Mouse (Mus musculus): ENCODE data around the gene Cacna1d. TPM values are rescaled to one million over a fixed set of nuclear protein-coding genes. Genes with fewer than 3 reads are reported as not detected.

Cacna1d gene
- total RNA-seq, 1 experiment from 2014 or later = 5.0 TPM

DNA sequence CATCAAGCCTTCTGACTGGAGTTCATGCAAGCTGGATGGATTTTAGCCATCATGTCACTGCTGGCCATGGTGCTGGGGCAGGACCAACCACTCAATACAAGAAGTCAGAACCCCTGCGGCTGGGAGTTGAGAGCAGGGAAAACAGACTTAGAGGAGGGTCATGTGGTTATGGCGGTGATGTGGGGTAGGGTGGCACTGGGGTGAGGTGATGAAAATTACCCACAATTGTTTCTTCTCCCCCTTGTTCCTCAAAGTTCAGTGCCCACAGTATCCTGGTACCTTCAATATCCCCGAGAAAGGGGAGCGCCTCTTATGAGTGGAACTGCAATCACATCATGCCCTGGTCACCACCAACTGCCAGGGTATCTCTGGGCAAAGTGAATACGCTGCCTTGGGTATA lies 239.9 kb downstream of the Cacna1d start:
- no peak for ATAC-seq (replicated peaks; ENCODE audit: insufficient number of reproducible peaks, low FRiP score, low TSS enrichment, poor library complexity, severe bottlenecking)

DNA sequence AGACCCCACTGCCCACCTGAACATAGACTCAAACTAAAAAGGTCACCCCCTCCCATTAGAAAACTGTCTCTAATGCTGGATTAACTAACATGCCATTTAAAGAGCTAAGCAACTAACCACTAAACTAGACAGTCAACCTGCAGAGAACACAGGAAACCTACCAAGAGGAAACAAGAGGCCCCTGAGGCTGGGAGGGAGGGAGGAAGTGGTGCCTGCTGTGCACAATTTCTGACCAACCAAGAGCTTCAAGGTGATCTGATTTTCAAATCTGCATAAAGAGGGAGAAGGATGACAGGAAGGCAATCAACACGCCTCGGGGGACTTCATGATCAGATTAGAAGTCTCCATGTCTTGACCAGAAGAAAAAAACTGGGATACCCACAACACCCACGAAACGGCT lies 241.7 kb downstream of the Cacna1d start:
- ATAC-seq (replicated peaks; ENCODE audit: insufficient number of reproducible peaks, low FRiP score, low TSS enrichment, poor library complexity, severe bottlenecking) = no peak

DNA sequence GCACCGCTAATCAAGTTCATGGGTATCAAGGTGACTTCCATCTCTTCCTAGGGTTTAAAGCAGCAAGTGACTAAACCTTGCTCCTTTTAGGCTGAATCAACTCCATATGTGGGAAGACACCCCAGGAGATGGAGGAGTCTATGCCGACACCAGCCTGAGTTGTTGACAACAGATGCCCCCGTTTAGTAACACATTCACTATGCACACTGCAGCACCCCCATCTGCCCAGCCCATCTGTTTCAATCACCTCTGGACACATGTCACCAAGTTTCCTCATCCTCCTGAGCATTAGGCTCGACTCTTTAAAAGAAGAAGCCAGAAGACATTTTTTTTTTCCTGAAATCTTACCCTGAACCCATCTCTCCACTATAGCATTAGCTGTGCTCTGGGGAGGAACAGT lies 242.4 kb downstream of the Cacna1d start:
- ATAC-seq (replicated peaks; ENCODE audit: insufficient number of reproducible peaks, low FRiP score, low TSS enrichment, poor library complexity, severe bottlenecking) = no peak

DNA sequence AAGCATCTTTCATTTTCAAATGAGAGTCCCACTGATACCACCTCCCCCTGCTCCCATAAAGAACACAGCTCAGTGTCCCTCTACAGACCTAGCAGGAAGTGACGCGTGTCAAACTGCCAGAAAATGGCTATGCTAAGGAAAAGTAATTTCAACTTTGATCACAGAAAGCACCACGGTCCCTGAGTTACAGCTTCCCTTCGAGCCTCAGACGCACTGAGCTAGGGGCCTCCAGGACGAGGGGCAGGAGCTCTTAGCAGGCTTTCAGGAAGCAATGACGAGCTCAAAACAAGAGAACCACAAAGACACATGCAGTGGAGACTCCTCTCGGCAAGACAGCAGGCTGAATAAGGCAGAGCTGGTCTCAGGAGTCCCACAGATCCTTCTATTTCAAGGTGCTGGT lies 243.1 kb downstream of the Cacna1d start:
- ATAC-seq (replicated peaks; ENCODE audit: insufficient number of reproducible peaks, low FRiP score, low TSS enrichment, poor library complexity, severe bottlenecking) = no peak

GRCm38 (mm10) chr14:30247606-30248005 lies 243.6 kb downstream of the Cacna1d start:
- no peak for ATAC-seq (replicated peaks; ENCODE audit: insufficient number of reproducible peaks, low FRiP score, low TSS enrichment, poor library complexity, severe bottlenecking)

DNA sequence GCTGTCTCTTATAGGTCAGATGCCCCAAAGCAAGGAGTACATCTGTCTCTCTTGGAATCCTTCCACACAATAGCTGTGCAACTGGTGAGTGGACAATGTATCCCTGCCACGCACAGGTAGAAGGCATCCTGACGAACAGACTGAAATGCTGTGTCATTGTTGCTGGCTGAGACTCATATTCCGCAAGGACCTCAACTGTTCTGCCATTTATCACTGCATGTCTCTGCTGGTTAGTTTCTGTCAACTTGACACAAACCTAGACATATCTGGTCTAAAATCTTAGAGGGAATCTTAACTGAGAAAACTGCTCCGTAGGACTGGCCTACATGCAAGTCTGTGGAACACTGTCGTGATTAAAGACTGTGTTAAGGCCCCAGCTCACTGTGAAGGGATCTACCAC lies 246.5 kb downstream of the Cacna1d start:
- no peak for ATAC-seq (replicated peaks; ENCODE audit: insufficient number of reproducible peaks, low FRiP score, low TSS enrichment, poor library complexity, severe bottlenecking)

- ATAC-seq (replicated peaks; ENCODE audit: insufficient number of reproducible peaks, low FRiP score, low TSS enrichment, poor library complexity, severe bottlenecking) = no peak
Observed at GRCm38 (mm10) chr14:30242818-30243205, 248.4 kb downstream of the Cacna1d start.

DNA sequence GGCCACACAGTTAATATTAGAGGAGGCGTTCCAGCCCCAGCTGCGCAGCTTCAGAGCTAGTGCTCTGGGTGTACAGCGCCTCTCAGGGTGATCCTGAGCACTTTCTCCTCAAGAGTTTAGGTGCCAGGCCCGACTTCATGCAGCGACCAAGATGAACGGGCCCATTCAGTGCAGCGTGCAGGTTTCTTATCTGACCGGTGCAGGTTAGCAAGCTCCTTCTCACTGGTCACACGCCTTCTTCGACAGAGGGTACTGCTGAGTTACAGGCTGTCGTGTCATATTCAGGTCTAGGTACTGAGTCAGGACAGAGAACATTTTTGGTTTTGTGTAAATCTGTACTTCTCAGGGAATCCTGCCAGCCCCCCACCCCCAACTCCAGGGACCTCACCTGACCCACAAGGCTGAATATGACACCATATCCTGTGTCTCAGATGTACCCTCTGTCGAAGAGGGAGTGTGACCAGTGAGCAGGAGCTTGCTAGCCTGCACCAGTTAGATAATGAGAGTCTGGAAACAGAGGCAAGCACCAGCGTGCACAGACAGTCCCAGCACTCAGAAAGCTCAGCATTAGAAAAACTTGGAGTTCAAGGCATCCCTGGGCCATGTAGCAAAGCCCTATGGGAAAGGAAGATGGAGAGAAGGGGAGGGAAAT lies 249.0 kb downstream of the Cacna1d start:
- ATAC-seq (replicated peaks; ENCODE audit: insufficient number of reproducible peaks, low FRiP score, low TSS enrichment, poor library complexity, severe bottlenecking) = no peak

GRCm38 (mm10) chr14:30240916-30241515 lies 250.2 kb downstream of the Cacna1d start:
- ATAC-seq (replicated peaks; ENCODE audit: insufficient number of reproducible peaks, low FRiP score, low TSS enrichment, poor library complexity, severe bottlenecking) = no peak

DNA sequence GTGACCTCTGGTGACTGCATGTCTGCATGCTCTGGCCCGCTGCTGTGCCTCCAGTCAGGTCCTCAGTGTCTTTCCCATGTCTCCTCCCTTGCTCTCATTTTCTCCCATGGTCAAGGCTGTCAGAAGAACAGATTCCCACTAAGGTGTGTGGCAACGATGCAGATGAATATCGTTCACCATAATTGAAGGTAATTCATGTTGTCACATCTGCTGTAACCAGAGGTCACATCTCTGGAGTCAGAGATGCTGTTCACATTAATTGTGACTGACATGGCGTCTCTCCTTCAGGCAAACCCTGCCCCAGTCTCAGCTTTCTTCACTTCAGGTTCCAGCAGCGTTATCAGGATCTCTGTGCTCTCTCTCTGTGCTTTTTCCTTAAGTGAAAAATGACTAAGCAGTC lies 252.4 kb downstream of the Cacna1d start:
- no peak for ATAC-seq (replicated peaks; ENCODE audit: insufficient number of reproducible peaks, low FRiP score, low TSS enrichment, poor library complexity, severe bottlenecking)

DNA sequence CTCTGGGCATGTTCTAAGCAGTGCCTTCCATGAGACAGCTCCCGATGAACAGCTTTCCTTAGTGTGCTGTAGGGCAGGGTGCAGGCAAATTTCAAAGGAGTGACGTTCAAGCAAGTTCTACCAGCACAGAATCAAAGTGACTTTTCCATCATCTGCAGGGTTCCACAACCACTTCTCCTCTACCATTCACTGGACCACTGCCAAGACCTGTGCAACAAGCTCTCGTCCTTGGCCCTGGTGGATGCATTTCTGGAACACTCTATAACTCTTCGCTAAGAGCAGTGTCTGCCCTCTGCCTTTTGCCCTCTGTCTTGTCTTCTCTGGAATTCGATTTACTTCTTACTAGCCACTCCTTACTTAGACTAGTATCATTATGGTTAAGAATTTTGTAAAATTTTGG lies 266.1 kb downstream of the Cacna1d start:
- ATAC-seq (replicated peaks; ENCODE audit: insufficient number of reproducible peaks, low FRiP score, low TSS enrichment, poor library complexity, severe bottlenecking) = no peak

GRCm38 (mm10) chr14:30222101-30222500 lies 269.2 kb downstream of the Cacna1d start:
- no peak for ATAC-seq (replicated peaks; ENCODE audit: insufficient number of reproducible peaks, low FRiP score, low TSS enrichment, poor library complexity, severe bottlenecking)

DNA sequence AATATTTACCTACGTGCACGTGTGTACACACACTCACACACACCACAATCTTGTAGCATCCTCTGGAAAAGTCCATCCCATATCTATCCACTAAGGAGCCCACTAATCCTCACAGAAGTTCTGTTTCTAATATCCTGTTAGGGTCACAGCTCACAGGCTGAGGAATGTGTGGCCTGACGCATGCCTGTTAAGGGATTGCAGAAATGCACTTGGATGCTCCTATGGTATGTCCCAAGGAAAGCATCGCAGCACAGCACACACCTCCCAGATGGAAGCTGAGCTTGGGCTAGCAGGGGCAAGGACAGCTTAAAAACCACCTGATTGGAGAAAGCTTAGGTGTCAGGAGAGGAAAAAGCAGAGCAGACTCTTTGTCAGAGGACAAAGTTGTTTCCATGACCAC lies 271.4 kb downstream of the Cacna1d start:
- no peak for ATAC-seq (replicated peaks; ENCODE audit: insufficient number of reproducible peaks, low FRiP score, low TSS enrichment, poor library complexity, severe bottlenecking)

- ATAC-seq (replicated peaks; ENCODE audit: insufficient number of reproducible peaks, low FRiP score, low TSS enrichment, poor library complexity, severe bottlenecking) = no peak
Observed at GRCm38 (mm10) chr14:30218114-30218513, 273.1 kb downstream of the Cacna1d start.

DNA sequence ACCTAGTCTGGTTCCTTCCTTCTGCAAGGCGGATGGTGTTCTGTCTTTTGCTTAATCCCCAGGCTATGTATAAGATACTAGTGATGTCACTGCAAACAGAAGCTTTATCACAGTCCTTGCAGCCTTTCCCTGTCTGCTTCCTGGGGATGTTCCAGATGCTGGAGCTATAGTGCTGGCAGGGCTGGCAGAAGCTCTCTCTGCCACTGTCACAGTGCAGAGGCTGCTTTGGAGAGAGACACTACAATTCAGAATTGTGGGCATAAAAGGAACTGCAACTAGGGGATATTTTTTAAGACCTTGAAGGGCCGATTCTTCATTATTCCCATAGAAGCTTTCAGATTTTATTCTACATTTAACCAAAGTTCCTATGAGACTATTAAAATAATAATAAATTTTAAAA lies 274.1 kb downstream of the Cacna1d start:
- ATAC-seq (replicated peaks; ENCODE audit: insufficient number of reproducible peaks, low FRiP score, low TSS enrichment, poor library complexity, severe bottlenecking) = no peak

- ATAC-seq (replicated peaks; ENCODE audit: insufficient number of reproducible peaks, low FRiP score, low TSS enrichment, poor library complexity, severe bottlenecking) = no peak
Observed at GRCm38 (mm10) chr14:30208156-30208555, 283.1 kb downstream of the Cacna1d start.

- no peak for ATAC-seq (replicated peaks; ENCODE audit: insufficient number of reproducible peaks, low FRiP score, low TSS enrichment, poor library complexity, severe bottlenecking)
Observed at GRCm38 (mm10) chr14:30205821-30206220, 285.4 kb downstream of the Cacna1d start.

- ATAC-seq (replicated peaks; ENCODE audit: insufficient number of reproducible peaks, low FRiP score, low TSS enrichment, poor library complexity, severe bottlenecking) = no peak
Observed at GRCm38 (mm10) chr14:30204526-30204925, 286.7 kb downstream of the Cacna1d start.

DNA sequence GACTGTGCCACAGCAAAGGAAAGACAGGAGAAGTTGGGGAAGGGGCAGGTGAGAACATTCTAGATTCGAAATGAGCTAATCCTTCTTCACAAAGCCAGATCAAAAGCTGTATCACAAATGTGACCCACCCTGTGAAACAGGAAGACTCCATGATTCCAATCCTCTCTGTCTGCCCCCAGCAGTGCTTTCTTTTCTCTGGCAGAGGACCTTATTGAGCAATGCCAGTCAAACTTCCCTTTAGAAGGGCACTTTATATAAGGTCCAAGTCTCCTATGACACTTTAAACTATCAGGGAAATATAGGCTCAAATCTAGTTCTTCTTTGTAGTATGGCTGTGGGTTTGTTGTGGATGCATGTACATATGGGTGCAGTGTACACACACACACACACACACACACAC lies 290.9 kb downstream of the Cacna1d start:
- ATAC-seq (replicated peaks; ENCODE audit: insufficient number of reproducible peaks, low FRiP score, low TSS enrichment, poor library complexity, severe bottlenecking) = 0 out of 2 replicates have a peak, but pooled peaks have one; percentile 30

- no peak for ATAC-seq (replicated peaks; ENCODE audit: insufficient number of reproducible peaks, low FRiP score, low TSS enrichment, poor library complexity, severe bottlenecking)
Observed at GRCm38 (mm10) chr14:30198882-30199281, 292.4 kb downstream of the Cacna1d start.

DNA sequence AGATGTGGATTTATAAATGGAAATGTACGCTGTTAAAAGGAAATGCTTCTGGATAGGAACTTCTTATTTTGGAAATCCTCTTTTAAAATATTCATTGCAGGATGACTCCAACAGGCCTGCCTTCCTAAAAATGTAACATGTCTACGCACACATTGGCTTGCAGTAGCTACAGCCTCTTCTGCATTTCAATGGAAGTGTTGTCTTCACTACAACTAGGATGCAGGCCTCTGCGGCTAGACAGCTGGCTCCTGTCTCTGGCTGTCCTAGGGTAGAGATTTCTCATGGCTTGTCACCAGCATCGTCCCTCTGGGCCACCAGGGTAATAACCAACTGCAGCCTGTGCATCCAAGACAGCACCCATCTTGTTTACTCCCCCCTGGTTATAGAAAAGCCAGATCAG lies 293.1 kb downstream of the Cacna1d start:
- no peak for ATAC-seq (replicated peaks; ENCODE audit: insufficient number of reproducible peaks, low FRiP score, low TSS enrichment, poor library complexity, severe bottlenecking)
